Mouse (Mus musculus): Measurements from ENCODE around the gene Ccdc122.
A peak's percentile ranks its signal among the peaks of the same experiment; 100 is the strongest.
"Not testable (repeated sequence)": the region's sequence is repeated elsewhere in the genome, so short reads cannot be mapped to it uniquely, and the experiment has no call there.

The Ccdc122 gene

DNA sequence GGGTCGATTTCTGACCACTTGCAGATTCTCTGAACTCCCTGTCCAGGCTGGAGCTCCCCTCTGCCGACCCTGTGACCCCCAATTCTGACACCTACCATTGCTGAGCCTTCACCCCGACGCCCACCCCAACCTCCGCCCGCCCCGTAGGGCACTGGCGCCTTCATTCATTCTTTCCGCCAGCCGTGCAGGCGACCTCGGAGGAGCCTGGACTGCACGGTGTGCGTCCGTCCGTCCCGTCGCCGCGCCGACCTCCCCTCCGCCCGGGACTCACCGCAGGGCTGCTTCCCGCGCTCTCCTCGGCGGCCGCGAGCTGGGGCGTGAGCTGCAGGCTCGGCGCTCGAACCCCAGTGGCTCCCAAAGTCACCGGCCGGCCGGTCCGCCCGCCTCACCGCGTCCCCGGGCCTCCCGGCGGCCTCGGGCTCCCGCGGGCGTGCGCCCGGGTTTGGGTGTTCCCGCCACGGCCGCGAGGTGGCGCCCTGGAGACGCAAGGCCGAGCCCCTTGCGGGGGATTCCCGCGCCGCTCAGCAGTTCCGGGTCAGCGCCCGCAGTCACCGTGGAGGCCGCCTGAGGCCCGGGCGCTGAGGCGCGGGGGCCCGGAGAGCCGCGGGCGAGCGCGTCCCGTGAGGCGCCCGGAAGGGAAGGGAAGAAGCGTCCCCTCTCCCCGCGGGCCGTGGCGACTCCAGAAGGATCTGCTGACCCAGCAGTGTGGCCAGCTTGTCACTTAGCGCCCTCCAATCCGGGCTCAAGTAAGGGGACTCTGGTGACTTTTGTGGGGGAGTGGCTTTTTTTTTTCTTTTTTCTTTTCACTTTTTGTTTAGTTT lies at the start of gene Ccdc122, which contains the start of gene Lacc1:
Ccdc122 (plus strand) TSS at position 547 of the 821 bp plus-strand sequence.
Lacc1 (minus strand) TSS at position 679 of the 821 bp plus-strand sequence.
- DNase-seq (ENCODE audit: low spot score), result peak; percentile 62

DNA sequence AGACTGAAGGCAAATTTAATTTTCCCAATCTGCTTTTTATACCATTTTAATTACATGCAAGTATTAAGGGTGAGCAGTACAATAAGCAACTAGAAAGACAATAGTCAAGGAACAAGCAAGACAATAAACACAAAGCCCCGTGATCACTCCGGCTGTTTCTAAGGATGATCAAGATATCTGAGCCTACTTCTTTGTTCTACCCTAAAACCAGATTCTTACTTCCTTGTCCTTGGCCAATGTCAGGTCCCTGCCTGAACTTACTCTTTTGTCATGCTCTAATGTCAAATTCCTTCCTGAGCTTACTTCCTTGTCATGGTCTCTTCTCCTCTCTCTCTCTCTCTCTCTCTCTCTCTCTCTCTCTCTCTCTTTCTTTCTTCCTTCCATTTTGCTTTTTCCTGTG lies 46.2 kb upstream of the Ccdc122 start:
- DNase-seq (ENCODE audit: low spot score), result not testable (repeated sequence)

DNA sequence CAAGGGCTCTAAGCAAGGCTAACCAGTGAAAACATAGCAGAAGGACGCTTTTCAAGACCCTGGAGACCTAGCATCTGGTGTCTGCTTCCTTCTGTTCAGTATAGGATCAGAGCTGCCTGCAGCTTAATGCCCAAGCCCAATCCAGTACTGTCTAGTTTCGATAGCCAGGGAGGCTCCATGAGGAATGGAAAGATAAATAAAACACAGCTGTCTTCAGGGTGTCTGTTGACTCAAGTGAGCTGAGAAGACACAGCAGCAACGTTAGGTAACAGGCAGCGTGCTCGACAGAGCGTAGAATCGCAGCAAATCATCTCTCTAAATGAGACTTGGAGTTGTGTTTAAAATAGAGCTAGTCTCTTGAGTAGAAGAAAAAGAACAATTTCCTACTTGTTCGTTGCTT lies 31.8 kb upstream of the Ccdc122 start:
- DNase-seq (ENCODE audit: low spot score), result no peak

DNA sequence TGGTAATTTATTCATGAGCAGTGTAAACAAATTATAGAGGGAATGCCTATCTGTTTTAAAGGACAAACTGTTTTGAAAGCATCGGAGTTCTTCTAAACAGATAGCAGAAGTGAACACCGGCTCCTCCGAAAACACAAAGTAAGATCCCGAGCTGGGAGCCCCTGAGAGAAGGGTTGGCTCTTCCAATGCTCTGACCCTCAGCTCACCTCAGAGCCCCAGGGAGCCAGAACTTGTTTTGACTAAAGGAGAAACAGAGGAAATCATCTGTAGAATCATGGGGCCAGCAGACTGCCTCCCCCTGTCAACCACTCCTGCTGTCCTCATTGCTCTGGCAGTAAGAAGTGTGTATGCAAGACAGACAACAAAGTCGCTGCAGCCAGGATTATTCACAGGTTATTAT lies 31.0 kb upstream of the Ccdc122 start:
- no peak for DNase-seq (ENCODE audit: low spot score)

DNA sequence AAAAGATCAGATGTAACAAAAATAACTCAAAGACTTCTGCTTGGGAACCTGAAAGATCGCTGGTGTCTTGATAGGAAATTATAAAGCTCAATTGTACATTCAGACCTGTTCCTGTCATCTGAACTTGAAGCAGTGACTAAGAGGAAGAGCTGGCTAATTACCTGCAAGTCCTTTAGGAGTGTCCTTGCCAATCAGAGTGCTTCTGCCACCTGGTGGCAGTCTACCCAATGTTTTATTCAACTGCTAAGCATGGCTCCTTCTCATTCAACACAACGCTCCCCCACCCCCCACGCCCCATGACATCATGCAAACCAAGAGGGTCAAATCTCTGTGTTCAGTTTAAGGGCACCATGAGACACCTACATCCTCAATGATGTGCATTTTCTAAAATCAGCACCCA lies 28.3 kb upstream of the Ccdc122 start:
- DNase-seq (ENCODE audit: low spot score), result no peak

DNA sequence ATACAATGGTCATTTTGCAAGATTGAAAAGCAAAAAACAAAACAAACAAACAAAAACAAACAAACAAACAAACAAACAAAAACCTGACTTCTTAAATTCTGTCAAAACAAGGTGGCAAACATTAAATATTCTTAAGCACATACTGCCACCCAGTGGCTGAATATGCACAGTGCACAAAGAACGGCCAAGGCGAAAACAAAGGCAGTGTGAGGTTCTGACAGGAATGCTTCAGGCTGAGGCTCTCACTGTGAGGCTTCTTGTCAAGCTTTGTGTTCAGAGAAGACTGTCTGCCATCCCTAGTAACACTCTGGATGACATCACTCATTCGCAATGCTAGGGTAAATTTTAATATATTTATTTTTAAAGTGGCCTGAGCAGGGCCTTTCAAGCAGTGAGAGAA lies 24.8 kb upstream of the Ccdc122 start:
- DNase-seq (ENCODE audit: low spot score), result peak; percentile 18

DNA sequence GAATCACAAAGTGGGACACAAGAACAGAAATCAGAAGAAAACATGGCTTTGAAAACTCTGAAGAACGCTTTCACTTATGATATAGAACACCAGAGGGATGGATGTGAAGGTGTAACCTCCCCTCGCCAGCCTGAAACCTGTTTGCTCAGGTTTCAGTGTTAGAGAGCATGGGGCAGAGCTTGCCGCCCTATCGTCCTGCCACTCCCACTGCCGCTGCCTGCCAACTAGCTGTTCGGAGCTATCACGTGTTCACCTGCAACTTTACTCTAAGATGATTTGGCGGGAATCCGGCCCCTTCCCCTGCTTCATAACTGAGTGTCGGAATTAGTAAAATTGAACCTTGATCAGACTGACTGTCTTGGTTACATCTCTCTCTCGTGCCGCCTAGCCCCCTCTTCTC lies 19.8 kb upstream of the Ccdc122 start:
- not testable (repeated sequence) for DNase-seq (ENCODE audit: low spot score)

DNA sequence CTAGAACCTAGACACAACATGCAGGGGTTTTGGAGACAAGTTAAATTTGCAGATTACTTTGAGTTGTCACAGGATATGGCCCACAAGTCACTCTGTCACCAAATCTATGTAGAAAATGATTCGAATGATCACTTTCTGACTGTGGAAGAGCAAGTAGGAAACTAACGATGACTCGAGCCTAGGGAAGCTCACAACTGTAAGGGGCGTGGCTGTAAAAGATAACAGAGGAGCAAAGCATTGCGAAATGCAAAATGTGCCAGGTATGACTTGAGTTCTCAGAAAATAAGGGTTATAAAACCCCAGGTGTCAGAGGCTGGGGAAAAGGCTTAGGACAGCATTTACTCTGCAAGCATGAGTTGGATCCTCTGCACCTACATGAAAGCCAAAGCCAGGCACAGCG lies 19.4 kb upstream of the Ccdc122 start:
- DNase-seq (ENCODE audit: low spot score), result no peak

DNA sequence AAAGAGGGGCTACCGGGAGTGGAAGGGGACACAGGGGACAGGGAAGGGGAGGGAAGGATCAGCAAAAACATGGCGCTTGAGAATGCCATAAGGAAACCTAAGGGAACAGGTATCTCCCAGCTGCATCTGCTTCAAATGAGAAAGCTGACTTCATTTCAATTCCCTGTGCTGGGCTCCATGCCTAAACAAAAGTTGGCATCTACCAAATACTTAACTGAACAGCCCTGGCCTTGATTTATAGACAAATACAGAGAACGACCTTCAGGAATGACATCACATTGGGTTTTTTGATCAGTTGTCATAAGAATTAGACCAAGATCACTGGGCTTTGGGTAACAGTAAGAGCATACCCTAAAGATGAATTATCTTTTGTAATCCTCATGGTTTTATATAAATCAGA lies 12.1 kb upstream of the Ccdc122 start:
- DNase-seq (ENCODE audit: low spot score), result no peak

DNA sequence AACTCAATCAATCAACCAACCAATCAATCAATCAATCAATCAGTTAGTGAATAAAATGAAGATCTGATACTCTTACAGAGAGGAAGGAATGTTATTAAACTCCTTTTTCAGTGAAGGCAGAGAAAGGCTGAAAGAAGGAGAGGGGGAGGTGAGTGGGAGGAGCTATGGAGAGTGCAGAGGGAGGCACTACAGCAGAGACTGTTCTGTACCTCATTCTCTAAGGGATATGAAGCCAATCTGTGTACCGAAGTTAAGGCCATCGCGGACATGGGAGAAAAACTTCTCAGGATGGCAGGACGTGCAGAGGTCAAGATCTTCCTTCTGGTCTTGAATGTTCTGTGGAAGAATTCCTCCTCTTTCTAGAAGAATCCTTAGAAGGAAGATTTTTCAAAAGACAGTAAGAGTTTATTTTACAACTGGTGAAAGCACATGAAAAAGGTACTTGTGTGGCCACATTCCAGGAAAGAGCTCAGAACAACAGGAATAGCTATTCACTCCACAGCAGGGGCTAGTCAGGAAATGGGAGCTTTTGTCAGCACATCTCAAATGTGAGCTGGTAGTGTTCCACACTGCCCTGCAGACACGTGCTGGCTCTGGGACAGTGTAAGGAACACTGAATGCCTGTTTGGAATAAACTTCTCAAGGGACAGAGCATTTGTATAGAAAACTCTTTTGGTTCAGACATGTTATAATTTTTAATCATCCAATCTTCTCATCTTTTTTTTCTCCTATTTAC lies 7.1 kb upstream of the Ccdc122 start:
- DNase-seq (ENCODE audit: low spot score), result no peak

DNA sequence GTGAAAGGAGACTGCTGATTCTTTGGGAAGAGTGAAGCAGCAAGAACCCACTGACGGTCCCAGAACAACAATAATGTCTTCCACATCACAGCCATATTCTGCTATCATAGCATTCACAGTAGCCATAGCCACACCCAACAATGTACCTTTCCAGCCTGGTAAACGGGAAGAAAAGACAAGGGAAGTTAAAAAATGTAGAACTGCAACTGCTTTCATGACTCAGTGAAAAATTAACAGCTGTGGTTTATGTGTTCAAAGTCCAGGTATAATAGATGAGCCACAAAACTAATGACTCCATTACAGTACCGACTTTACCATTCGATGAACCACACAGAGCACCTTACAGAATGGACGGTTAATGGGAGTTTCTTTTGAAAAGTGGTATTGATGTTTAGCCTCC lies 5.8 kb upstream of the Ccdc122 start:
- DNase-seq (ENCODE audit: low spot score), result no peak

DNA sequence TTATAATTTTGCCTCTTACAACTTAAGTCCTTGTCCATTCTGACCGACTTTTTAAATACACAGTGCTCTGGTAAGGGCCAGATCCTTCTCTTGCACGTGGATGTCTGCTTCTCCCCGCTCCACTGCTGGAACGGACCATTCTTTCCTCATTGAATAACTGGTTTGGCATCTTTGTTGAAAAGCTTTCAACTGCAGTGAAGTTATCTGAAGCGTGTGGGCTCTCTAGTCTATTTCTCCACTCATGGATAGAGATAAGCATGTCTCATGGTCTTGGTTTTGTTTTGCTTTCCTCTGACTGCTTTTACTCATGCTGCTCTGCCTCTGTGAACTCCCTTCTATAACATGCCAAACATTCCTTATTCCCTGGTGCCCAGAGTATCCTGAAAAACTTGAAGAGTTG lies 4.1 kb upstream of the Ccdc122 start:
- no peak for DNase-seq (ENCODE audit: low spot score)

DNA sequence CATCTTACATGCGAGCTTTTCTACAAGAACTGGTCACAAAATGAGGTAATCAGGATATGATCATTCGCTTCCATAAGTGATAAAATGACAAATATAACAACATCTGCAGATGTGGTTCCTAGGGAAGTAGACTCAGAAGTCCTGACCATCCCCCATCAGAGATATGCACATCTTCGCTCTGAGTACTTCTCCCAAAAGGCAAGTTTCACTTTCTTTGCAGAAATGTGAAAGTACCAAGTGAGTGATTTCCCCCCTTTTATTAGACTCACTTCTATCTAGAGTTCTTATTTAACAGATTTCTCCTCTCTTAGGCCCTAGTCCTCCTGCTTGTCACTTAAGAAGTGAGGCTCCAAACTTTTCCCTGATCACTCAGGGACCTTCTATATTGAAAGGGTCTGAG lies 3.2 kb upstream of the Ccdc122 start:
- no peak for DNase-seq (ENCODE audit: low spot score)

DNA sequence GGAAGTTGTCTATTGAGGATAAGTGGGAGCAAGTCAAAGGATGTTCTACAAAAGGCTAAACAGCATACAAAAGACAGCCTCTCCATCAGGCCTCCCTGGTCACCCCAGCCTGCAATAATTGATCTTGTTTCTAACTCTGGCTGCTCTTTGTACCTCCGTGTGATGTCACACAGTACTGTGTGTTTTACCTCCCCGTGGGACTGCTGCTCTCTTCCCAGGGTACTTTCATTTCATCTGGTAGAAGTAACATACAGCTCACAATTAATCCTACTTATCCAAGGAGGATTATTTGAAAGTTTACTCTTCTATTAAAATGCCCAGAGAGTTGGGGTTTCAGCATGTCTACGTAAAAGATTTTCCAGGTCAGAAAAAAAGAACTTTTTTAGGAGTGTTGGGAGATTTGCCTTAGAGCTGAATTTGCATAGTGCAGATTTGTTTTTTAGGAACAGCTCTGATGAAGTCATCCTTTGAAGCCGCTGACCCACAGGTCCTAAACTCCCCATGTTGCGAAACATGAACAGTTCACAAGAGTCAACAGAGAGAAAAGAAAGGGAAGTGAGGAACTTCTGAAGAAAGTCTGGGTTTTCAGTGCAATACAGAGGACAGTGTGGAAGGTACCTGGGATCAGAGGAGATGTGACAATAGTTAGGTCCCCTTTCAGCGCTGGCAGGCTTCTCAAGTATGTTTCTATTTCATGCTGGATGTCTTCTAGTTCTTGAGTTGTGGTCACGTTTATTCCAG lies 2.2 kb upstream of the Ccdc122 start:
- DNase-seq (ENCODE audit: low spot score), result no peak

DNA sequence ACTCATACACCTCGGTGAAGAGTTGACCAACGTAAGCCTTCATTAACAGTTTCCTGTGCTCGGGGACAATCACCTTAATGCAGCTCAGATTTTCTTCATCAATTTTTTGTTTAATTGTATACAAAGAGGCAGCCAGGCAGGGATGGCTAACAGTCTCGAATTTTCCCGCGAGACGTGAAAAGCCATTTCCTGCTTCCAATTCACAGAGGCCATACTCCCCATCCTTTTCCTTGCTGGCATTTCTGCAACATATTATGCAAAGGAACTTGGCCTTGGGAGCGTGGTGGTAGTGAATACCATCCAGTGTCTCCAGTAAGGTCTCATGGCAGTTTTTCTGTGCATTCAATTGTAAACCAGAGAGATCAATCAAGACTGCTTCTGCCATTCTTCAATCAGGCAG lies 1.6 kb upstream of the Ccdc122 start:
- no peak for DNase-seq (ENCODE audit: low spot score)

DNA sequence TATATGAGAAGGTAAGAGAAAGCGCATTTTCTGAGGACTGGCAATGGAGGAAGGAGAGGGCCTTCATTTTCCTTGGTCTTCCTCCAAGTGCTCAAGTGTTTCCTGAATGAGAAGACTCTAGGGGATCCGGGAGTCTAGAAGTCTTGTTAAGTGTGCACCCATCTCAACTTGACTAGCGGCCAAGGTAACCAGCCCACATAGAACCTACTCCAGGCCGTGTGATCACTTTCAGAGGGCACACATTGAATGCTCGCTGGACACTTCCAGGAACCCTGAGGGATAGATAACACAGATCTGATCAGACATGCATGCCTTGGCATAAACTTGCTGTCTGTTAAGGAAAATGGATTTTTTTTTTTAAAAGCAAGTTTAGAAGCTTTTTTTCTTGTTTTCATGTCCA lies 758 bp downstream of the Ccdc122 start:
- DNase-seq (ENCODE audit: low spot score), result no peak

DNA sequence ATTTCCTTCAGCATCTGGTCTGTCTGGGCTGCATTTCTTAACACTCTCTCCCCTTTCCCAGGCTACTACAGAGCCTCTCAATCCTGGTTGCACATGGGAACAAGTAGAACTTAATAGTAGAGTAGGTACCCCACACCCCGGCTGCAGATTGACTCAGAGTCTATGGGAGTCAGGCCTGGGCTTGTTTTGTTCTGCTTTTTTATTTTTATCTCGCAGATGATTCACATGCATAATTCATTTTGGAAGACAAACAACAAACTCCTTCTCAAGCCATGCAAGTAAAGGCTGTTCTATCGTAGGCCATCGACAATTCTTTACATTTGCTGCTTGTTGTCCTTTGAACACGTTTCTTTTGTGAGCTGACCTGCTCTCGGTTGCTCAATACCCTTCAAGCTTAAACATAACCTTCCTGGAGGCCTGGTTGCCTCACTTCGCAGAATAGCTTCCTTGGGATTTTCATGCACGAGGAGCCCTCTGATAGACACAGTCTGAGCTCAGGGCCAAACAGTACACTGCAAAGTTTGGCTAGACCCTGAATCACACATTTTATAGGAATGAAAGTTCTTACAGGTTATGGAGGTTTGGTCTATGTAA lies 1.4 kb downstream of the Ccdc122 start:
- no peak for DNase-seq (ENCODE audit: low spot score)

DNA sequence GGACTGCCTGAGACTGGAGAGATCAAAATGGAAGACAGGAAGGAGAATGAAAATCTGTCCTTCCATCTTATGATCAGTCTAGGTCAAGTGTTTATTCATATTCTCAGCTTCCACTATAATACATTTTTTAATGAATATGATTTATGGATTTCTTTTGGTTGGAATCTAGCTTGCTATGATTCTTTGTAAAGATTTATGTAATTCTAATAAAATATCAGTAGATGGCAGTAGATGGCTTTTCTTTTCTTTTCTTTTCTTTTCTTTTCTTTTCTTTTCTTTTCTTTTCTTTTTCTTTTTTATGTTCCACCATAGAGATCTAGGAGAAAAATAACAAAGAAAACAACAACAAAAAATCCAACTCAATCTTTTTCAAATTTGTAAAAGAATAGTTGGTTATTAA lies 16.7 kb downstream of the Ccdc122 start:
- no peak for DNase-seq (ENCODE audit: low spot score)

DNA sequence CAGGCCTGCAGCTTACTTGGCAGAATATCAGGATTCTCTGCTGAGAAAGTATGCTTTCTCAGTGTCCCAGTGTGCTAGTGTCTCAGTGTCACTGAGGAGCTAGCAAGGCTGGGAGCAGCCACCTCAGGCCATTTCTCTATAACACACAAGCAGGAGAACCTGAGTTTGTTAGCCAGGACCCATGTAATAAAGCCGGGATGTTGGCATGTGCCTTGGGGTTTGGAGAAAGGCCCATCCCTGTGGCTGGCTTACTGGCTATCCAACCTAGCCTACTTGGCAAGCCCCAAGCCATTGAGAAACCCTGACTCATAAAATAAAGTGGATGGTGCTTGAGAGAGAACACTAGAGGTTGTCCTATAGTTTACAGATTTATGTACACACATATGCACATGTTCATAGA lies 32.8 kb downstream of the Ccdc122 start:
- no peak for DNase-seq (ENCODE audit: low spot score)

DNA sequence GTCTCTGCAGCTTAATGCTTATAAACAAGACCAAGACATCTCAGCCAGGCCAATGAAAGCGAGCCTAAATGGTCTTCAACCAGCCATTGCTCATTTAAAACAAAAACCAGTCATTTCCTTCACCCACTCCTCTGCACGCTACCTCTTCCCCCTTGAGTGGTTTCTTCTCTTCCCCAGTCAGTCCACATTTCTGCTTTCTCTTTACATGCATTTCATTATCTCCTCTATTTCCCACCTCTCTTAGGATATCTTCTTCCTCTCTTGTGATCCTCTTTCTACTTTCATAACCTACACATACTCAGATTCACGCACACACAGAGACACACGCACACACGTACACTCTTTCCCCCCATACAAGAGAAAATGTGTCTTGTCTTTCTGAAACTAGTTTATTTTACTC lies 44.7 kb downstream of the Ccdc122 start:
- DNase-seq (ENCODE audit: low spot score), result no peak

DNA sequence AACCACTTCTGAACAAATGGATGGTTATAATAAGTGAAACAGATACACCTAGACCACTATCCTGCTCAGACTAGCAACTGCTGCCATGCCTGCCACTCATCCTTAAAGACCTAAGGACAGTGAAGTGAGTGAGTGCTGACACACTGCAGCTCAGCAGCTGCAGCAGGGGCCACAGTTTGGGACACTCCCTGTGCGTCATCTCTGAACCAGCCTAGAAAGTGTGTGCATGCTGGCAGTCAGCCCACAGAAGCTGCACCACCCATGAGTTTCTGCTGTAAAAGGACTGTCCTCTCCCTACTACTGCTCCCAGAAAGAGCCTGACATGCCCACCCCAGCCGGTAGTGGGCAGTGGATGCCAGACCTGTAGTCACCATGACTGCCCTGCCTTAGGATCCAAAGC lies 63.7 kb downstream of the Ccdc122 start:
- DNase-seq (ENCODE audit: low spot score), result no peak

DNA sequence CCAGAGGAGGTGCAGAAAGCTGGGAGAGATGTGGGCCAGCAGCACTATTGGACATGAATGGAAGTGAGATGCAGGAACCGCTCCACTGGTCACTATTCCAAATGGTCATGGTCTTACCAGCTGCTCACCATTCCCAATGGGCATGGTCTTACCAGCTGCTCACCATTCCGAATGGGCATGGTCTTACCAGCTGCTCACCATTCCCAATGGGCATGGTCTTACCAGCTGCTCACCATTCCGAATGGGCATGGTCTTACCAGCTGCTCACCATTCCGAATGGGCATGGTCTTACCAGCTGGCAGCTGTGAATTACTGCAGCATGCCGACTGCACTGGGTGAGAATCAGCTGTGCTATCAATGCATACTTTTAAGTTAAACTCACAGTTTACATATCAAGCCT lies 74.0 kb downstream of the Ccdc122 start:
- DNase-seq (ENCODE audit: low spot score), result not testable (repeated sequence)
